Comparison of ENCODE assay signal across 31 mouse cellular contexts in the genomic region with DNA sequence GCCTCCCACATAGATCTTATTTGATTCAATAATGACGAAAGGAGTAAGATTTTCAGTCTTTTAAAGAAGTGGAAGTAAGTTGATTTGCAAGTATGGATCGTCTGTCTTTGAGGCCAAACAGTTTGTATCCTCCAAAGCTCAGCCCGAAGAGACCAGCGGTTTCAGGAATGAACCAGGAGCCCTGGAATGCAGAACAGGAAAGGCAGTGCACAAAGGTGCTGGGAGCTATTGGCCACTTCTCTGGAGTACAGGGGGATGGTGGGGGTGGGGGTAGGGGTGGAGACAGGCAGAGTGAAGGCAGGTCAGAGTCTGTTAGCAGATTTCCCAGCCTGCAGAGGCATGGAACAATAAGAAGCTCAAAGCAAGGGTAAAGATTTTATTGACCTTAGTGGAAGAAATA. TPM values are rescaled to one million over a fixed set of nuclear protein-coding genes. Genes with fewer than 3 reads are reported as not detected.
A peak's percentile ranks its signal among the peaks of the same experiment; 100 is the strongest.
DNase-seq lines count a peak whose midpoint lies in the region; ATAC-seq and TF ChIP-seq lines count a peak whose summit lies in the region.
"Had no signal": no experiment of that assay in that cellular context is flagged by ENCODE, and none has a peak within 500 bp of the region (broad histone marks: within the 10 kb centered on the region; RNA-seq: fewer than 3 reads in every experiment).

No protein-coding gene starts in this region.

- H3K36me3 ChIP-seq in heart, embryonic 13.5 days = peaks cover 27% of the 10 kb centered on the region
- H3K36me3 ChIP-seq in lung, embryonic 16.5 days (ENCODE audit: control insufficient read depth, insufficient read depth, low read length) = peaks cover 7% of the 10 kb centered on the region; the same call in 1 of the 2 replicates
- peaks cover 27% of the 10 kb centered on the region for H3K36me3 ChIP-seq in limb, embryonic 10.5 days
- H3K36me3 ChIP-seq in midbrain, embryonic 15.5 days (replicated peaks) = peaks cover 15% of the 10 kb centered on the region
- H3K36me3 ChIP-seq in intestine, postnatal 0 days (ENCODE audit: control insufficient read depth, insufficient read depth) = peaks cover 9% of the 10 kb centered on the region; the same call in 1 of the 2 replicates

- H3K9me3 ChIP-seq in heart, embryonic 13.5 days = no peaks in the 10 kb centered on the region
- H3K9me3 ChIP-seq in lung, embryonic 16.5 days (ENCODE audit: control insufficient read depth, low read length) = no peaks in the 10 kb centered on the region
- no peaks in the 10 kb centered on the region for H3K9me3 ChIP-seq in limb, embryonic 10.5 days (replicated peaks)
- no peaks in the 10 kb centered on the region for H3K9me3 ChIP-seq in midbrain, embryonic 15.5 days
- no peaks in the 10 kb centered on the region for H3K9me3 ChIP-seq in intestine, postnatal 0 days (ENCODE audit: control insufficient read depth)
- H3K9me3 ChIP-seq: forebrain, embryonic 12.5 days; limb, embryonic 15.5 days; liver, embryonic 13.5 days; midbrain, embryonic 12.5 days; neural tube, embryonic 13.5 days had no signal

- H3K4me2 ChIP-seq in heart, embryonic 13.5 days = no peak overlapping the region
- H3K4me2 ChIP-seq in lung, embryonic 16.5 days (ENCODE audit: low read depth, low read length) = no peak overlapping the region
- no peak overlapping the region for H3K4me2 ChIP-seq in midbrain, embryonic 15.5 days
- H3K4me2 ChIP-seq in intestine, postnatal 0 days (replicated peaks; ENCODE audit: low read depth) = no peak overlapping the region
- H3K4me2 ChIP-seq: forebrain, embryonic 12.5 days; heart, embryonic 11.5 days; limb, embryonic 15.5 days; liver, embryonic 13.5 days; midbrain, embryonic 12.5 days; neural tube, embryonic 13.5 days had no signal

- H3K27ac ChIP-seq in heart, embryonic 13.5 days (replicated peaks) = 0 out of 2 replicates have a peak overlapping the region, but pooled peaks have one; percentile 25
- 0 out of 2 replicates have a peak overlapping the region, but pooled peaks have one; percentile 10 for H3K27ac ChIP-seq in lung, embryonic 16.5 days (ENCODE audit: low read length)
- H3K27ac ChIP-seq in limb, embryonic 10.5 days = peak overlapping the region; percentile 56; the same call in 1 of the 2 replicates
- H3K27ac ChIP-seq in midbrain, embryonic 15.5 days = no peak overlapping the region
- H3K27ac ChIP-seq in intestine, postnatal 0 days (ENCODE audit: low read depth, low read length) = no peak overlapping the region
- H3K27ac ChIP-seq: forebrain, embryonic 12.5 days; limb, embryonic 15.5 days; liver, embryonic 13.5 days; midbrain, embryonic 12.5 days; neural tube, embryonic 13.5 days; stomach, postnatal 0 days had no signal

- H3K9ac ChIP-seq in heart, embryonic 13.5 days = no peak overlapping the region
- no peak overlapping the region for H3K9ac ChIP-seq in lung, embryonic 16.5 days (ENCODE audit: low read length)
- H3K9ac ChIP-seq in midbrain, embryonic 15.5 days = no peak overlapping the region
- H3K9ac ChIP-seq in intestine, postnatal 0 days (ENCODE audit: low read depth, low read length) = no peak overlapping the region
- H3K9ac ChIP-seq: forebrain, embryonic 12.5 days; limb, embryonic 15.5 days; liver, embryonic 13.5 days; midbrain, embryonic 12.5 days; neural tube, embryonic 13.5 days had no signal

- no peak for TF ChIP-seq CTCF in intestine, postnatal 0 days (IDR thresholded peaks at IDR 0.05; ENCODE audit: low read depth)

- H3K4me1 ChIP-seq in heart, embryonic 13.5 days = peaks cover 29% of the 10 kb centered on the region
- H3K4me1 ChIP-seq in lung, embryonic 16.5 days (replicated peaks; ENCODE audit: control insufficient read depth, insufficient read depth, low read length) = peaks cover 14% of the 10 kb centered on the region
- H3K4me1 ChIP-seq in limb, embryonic 10.5 days = peaks cover 23% of the 10 kb centered on the region
- H3K4me1 ChIP-seq in midbrain, embryonic 15.5 days = peaks cover 19% of the 10 kb centered on the region
- H3K4me1 ChIP-seq in intestine, postnatal 0 days (replicated peaks; ENCODE audit: control insufficient read depth, insufficient read depth, low read length) = 0 out of 2 replicates have a peak, but pooled peaks cover 3% of the 10 kb centered on the region

- H3K27me3 ChIP-seq in heart, embryonic 13.5 days (replicated peaks) = no peaks in the 10 kb centered on the region
- no peaks in the 10 kb centered on the region for H3K27me3 ChIP-seq in lung, embryonic 16.5 days (ENCODE audit: control insufficient read depth, insufficient read depth, low read depth, low read length)
- no peaks in the 10 kb centered on the region for H3K27me3 ChIP-seq in limb, embryonic 10.5 days (ENCODE audit: low read depth, poor library complexity, severe bottlenecking)
- no peaks in the 10 kb centered on the region for H3K27me3 ChIP-seq in midbrain, embryonic 15.5 days (replicated peaks)
- no peaks in the 10 kb centered on the region for H3K27me3 ChIP-seq in intestine, postnatal 0 days (replicated peaks; ENCODE audit: control insufficient read depth, insufficient read depth, low read length)
- H3K27me3 ChIP-seq: forebrain, embryonic 12.5 days; limb, embryonic 15.5 days; liver, embryonic 13.5 days; megakaryocyte, embryonic 14.5 days; midbrain, embryonic 12.5 days; neural tube, embryonic 13.5 days had no signal

- H3K4me3 ChIP-seq in heart, embryonic 13.5 days = no peak overlapping the region
- H3K4me3 ChIP-seq in lung, embryonic 16.5 days (ENCODE audit: low read length) = no peak overlapping the region
- no peak overlapping the region for H3K4me3 ChIP-seq in limb, embryonic 10.5 days
- no peak overlapping the region for H3K4me3 ChIP-seq in midbrain, embryonic 15.5 days
- no peak overlapping the region for H3K4me3 ChIP-seq in intestine, postnatal 0 days (ENCODE audit: low read depth, low read length)
- H3K4me3 ChIP-seq: erythroblast, embryonic 14.5 days; forebrain, embryonic 12.5 days; limb, embryonic 15.5 days; liver, embryonic 13.5 days; megakaryocyte, embryonic 14.5 days; midbrain, embryonic 12.5 days; neural tube, embryonic 13.5 days had no signal

- ATAC-seq in heart, embryonic 13.5 days (ENCODE audit: extremely low read depth, insufficient number of reproducible peaks, low FRiP score, low TSS enrichment) = no peak
- ATAC-seq in lung, embryonic 16.5 days (ENCODE audit: low read depth) = no peak
- no peak for ATAC-seq in midbrain, embryonic 15.5 days (replicated peaks)
- ATAC-seq in intestine, postnatal 0 days = no peak
- ATAC-seq: hindbrain, embryonic 16.5 days had no signal

- WGBS in heart, embryonic 13.5 days = 36% methylated on average over 4 of the region's 4 CpGs
- WGBS in lung, embryonic 16.5 days = 44% methylated on average over 4 of the region's 4 CpGs
- 77% methylated on average over 4 of the region's 4 CpGs for WGBS in limb, embryonic 10.5 days
- WGBS in midbrain, embryonic 15.5 days = 72% methylated on average over 4 of the region's 4 CpGs
- 36% methylated on average over 4 of the region's 4 CpGs for WGBS in intestine, postnatal 0 days

- no peak for DNase-seq in heart, postnatal 4 days
- DNase-seq in lung, postnatal 14 days = no peak
- DNase-seq in ZHBTc4 (ENCODE audit: low read depth, low spot score) = peak; percentile 75
- DNase-seq in limb, embryonic 10.5 days (ENCODE audit: low spot score) = no peak
- DNase-seq: adrenal gland, postnatal 14 days; cerebellum, adult 11 months; cerebellum, adult 9-11 months; embryo, embryonic 11 days; gastrocnemius, postnatal 14 days; heart, postnatal 14 days; layer of hippocampus, postnatal 36 days; left cerebral cortex, postnatal 4 days; liver, embryonic 13.5 days; lung, adult 18-20 months; lung, postnatal 4 days; right cerebral cortex, postnatal 4 days; thymus, adult 18-20 months; thymus, postnatal 25 days had no signal

RNA-seq across cellular contexts. Expression of gene Cttn, which starts 2.7 kb away (rescaled TPM):
- polyA plus RNA-seq in heart, embryonic 13.5 days (2015; fragmentation: Nextera tagmentation; extraction: Ambion mirVana) = 118 and 126 TPM in 2 replicates
- total RNA-seq in heart, postnatal 4 days (2021) = 10 to 100 TPM; 88.0 to 93.4 TPM
- 177 and 178 TPM in 2 replicates for polyA plus RNA-seq in lung, embryonic 16.5 days (2015; fragmentation: Nextera tagmentation; extraction: Ambion mirVana)
- polyA plus RNA-seq in limb, embryonic 10.5 days (2016; fragmentation: Nextera tagmentation; extraction: Ambion mirVana) = 185 and 209 TPM in 2 replicates
- polyA plus RNA-seq in midbrain, embryonic 15.5 days (2015; fragmentation: Nextera tagmentation; extraction: Ambion mirVana) = 189 and 191 TPM in 2 replicates
- 123 and 146 TPM in 2 replicates for polyA plus RNA-seq in intestine, postnatal 0 days (2015; fragmentation: Nextera tagmentation; extraction: Ambion mirVana)

Comparison
In these comparisons a context has a peak if more than half of its experiments do, and no peak if none do; other contexts are left out.
1. H3K27ac ChIP-seq: peak in heart, embryonic 13.5 days (single experiment), lung, embryonic 16.5 days (single experiment) and limb, embryonic 10.5 days (single experiment); none in midbrain, embryonic 15.5 days (single experiment) and intestine, postnatal 0 days (single experiment).